Mouse (Mus musculus): Measurements from ENCODE around the gene Cd177.

DNA sequence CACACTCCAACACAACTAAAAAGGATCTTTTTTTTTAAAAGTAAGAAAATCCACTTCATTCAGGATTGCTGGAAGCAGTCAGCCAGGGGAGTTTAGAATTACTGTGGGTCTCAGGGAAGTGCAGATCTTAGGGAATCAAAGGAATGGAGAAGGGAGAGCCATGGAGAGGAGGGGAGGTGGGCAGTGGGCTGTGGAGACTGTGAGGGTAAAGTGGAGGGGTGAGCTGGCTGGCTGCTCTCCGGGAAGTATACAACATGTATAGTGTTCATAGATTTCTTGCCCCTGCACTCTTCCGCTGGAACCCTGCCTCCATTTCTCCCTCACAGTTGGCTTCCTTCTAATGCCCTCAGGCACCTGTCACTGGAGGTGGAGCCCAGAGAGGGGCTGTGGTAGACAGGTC lies 8.5 kb downstream of the Cd177 start:
- TF ChIP-seq CTCF (IDR thresholded peaks at IDR 0.05 in 2 of 3, conservative IDR thresholded peaks at IDR 0.05 in 1 of 3; ENCODE audit: control insufficient read depth in 1 of 3, insufficient read depth in 1 of 3, low read depth in 2 of 3, low read length in 3 of 3, poor library complexity in 1 of 3, severe bottlenecking in 1 of 3): no peak
- TF ChIP-seq MAFK (IDR thresholded peaks at IDR 0.05; ENCODE audit: borderline replicate concordance, low read depth, low read length): no peak
- TF ChIP-seq E2F4 (IDR thresholded peaks at IDR 0.05; ENCODE audit: borderline replicate concordance, low read depth, low read length): no peak
- no peak for TF ChIP-seq TCF12 (IDR thresholded peaks at IDR 0.05; ENCODE audit: low read depth, low read length)
